Mouse (Mus musculus) intestine, embryonic 15.5 days (tissue): Measurements from ENCODE around the gene Snx29. TPM values are rescaled to one million over a fixed set of nuclear protein-coding genes. Genes with fewer than 3 reads are reported as not detected.

ENCODE experiments used
- ATAC-seq: fragments of 200-750 bp; cut with Nextera tagmentation; 2 replicates; pipeline ENCODE4 v1.8.0; 2017; ENCODE audit warnings: moderate TSS enrichment, moderate library complexity
- H3K27ac ChIP-seq: fragments of 300-500 bp; sonication (generic); 2 replicates; pipeline ENCODE4 v1.5.1; 2015; ENCODE audit warnings: mild to moderate bottlenecking, inconsistent platforms
- H3K27me3 ChIP-seq: fragments of 300-500 bp; sonication (generic); replicated peaks from 2 replicates; pipeline ENCODE4 v1.6.1; 2015; ENCODE audit warnings: inconsistent platforms
- H3K36me3 ChIP-seq: fragments of 300-500 bp; sonication (generic); 2 replicates; pipeline ENCODE4 v1.6.1; 2015; ENCODE audit warnings: inconsistent platforms
- H3K4me1 ChIP-seq: fragments of 300-500 bp; sonication (generic); replicated peaks from 2 replicates; pipeline ENCODE4 v1.6.1; 2015; ENCODE audit warnings: inconsistent platforms
- H3K4me2 ChIP-seq: fragments of 300-500 bp; sonication (generic); replicated peaks from 2 replicates; pipeline ENCODE4 v1.6.1; 2015; ENCODE audit warnings: mild to moderate bottlenecking, inconsistent platforms
- H3K4me3 ChIP-seq: fragments of 300-500 bp; sonication (generic); replicated peaks from 2 replicates; pipeline ENCODE4 v1.5.1; 2015; ENCODE audit warnings: inconsistent platforms
- H3K9ac ChIP-seq: fragments of 300-500 bp; sonication (generic); 2 replicates; pipeline ENCODE4 v1.6.1; 2015; ENCODE audit warnings: inconsistent platforms
- H3K9me3 ChIP-seq: fragments of 300-500 bp; sonication (generic); 2 replicates; pipeline ENCODE4 v1.6.1; 2016; ENCODE audit warnings: inconsistent platforms
- WGBS: fragments of 180-500 bp; shearing (Covaris S2); methylation state at CpG from one replicate; pipeline ENCODE4 v1.1.7; 2015; 5-methylcytosine and 5-hydroxymethylcytosine counted together
- polyA plus RNA-seq: library from polyadenylated mRNA; unstranded; fragments of >200 nt; fragmentation: Nextera tagmentation; extraction: Ambion mirVana; gene quantifications from 2 replicates; pipeline ENCODE4 v1.2.1, GENCODE M21; 2015

Snx29 gene
- polyA plus RNA-seq, 1 experiment from 2014 or later: 5.7 TPM

DNA sequence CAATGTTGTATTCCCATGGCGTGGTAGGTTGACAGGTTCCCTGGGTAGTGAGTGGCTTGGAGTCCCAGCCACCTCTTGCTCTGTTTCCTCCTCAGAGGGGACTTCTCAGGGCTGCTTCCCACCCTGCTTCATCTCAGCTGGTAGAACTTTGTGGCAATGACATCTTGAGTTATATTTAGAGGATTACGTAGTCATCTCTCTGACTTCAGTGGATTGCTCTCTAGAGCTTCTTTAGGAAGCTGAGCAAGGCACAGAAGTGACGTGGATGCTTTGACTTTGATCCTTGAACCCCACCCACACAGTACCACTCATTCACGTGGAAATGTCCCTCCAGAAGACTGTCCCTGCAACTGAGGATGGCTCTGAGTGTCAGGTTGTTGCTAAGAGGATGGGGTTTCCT is 156.9 kb downstream of the Snx29 start:
- Histone ChIP-seq H3K27me3 (no peaks in the 10 kb centered on the region), H3K4me2 (no peak overlapping the region), H3K9ac (no peak overlapping the region), H3K27ac (no peak overlapping the region), H3K4me1 (0 out of 2 replicates have a peak, but pooled peaks cover 2% of the 10 kb centered on the region), H3K9me3 (no peaks in the 10 kb centered on the region), H3K36me3 (no peaks in the 10 kb centered on the region), H3K4me3 (no peak overlapping the region)
- WGBS: 76% methylated on average over 4 of the region's 4 CpGs
- no peak for ATAC-seq

DNA sequence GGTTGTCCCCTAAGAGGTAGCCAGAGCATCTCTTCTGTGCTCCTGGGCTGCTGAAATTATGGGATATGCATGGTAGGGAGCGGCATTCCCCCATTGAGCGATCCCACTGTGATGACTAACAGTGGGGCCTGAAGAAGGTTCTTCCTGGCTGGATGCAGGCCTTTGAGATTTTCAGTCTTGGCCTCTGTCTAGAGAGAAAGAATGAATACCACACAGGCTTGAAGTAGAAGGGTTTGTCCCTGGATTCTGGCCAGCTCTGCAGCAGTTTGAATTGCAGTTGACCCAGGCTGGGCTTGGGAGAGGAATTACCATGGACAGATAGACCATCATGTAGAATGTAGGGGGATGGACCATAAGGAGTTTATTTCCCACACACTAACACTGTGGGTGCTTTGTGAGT is 159.5 kb downstream of the Snx29 start:
- ATAC-seq: no peak
- Histone ChIP-seq H3K4me2 (no peak overlapping the region), H3K9me3 (no peaks in the 10 kb centered on the region), H3K4me3 (no peak overlapping the region), H3K27me3 (no peaks in the 10 kb centered on the region), H3K27ac (0 out of 2 replicates have a peak overlapping the region, but pooled peaks have one; percentile 9), H3K4me1 (0 out of 2 replicates have a peak, but pooled peaks cover 2% of the 10 kb centered on the region), H3K36me3 (no peaks in the 10 kb centered on the region), H3K9ac (no peak overlapping the region)
- WGBS: 86% methylated on average over 2 of the region's 2 CpGs

DNA sequence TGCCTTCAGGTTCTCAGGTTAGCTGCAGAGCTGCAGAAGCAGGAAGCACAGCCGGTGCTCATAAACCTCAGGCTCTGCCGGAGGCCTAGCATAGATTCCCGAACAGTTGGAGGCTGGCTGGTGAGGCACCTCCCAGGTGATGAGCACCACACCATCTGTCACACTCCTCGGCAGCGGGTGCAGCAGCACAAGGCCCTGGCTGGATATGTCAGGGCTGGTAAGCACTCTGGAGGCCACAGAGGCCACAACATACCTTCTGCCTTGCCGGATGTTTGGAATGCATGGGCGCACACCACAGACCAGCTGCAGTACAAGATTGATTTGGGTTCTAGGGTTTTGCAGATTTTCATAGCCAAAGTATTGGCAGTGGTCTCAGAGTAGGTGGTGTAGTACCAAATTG is 172.2 kb downstream of the Snx29 start:
- WGBS: 52% methylated on average over 7 of the region's 7 CpGs
- H3K27ac ChIP-seq: no peak overlapping the region
- H3K36me3 ChIP-seq: no peaks in the 10 kb centered on the region
- H3K4me1 ChIP-seq: no peaks in the 10 kb centered on the region
- ATAC-seq: no peak
- H3K9ac ChIP-seq: no peak overlapping the region
- no peaks in the 10 kb centered on the region for H3K27me3 ChIP-seq
- no peak overlapping the region for H3K4me2 ChIP-seq
- H3K4me3 ChIP-seq: no peak overlapping the region
- no peaks in the 10 kb centered on the region for H3K9me3 ChIP-seq

DNA sequence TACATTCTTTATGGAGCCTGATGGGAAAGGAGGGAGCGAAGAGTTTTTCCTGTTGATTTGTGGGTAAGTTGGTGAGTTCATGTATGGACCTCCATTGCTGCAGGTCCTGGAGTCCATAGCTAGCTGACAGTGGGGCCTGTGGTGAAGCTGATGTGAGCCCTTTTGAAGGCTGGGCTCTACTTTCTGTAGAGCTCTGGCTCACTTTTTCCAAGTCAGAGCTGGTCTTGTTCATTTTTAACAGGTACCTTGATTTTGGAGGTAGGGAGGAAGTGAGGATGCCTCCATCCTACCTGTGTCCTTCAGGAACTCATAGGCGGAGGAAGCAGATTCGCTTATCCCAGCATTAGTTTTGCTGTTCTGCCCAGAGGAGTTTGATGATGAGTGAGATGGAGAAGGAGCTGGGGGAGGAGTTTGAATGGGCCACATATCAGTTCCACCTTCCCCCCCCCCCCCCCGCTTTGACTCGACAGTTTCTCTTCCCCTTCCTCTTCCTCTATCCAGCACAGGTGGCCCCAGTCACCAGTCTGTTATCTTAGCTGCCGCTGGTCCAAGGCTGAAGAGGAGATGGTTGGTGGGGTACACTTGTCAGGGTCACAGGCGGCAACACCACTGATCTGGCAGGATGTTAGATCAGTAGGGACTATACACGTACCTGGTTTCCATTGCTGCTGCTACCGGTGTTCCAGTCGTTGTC is 173.4 kb downstream of the Snx29 start:
- H3K27ac ChIP-seq: no peak overlapping the region
- WGBS: 83% methylated on average over 10 of the region's 10 CpGs
- no peaks in the 10 kb centered on the region for H3K27me3 ChIP-seq
- H3K4me3 ChIP-seq: no peak overlapping the region
- H3K9me3 ChIP-seq: no peaks in the 10 kb centered on the region
- H3K9ac ChIP-seq: no peak overlapping the region
- ATAC-seq: no peak
- no peak overlapping the region for H3K4me2 ChIP-seq
- no peaks in the 10 kb centered on the region for H3K36me3 ChIP-seq
- H3K4me1 ChIP-seq: no peaks in the 10 kb centered on the region

DNA sequence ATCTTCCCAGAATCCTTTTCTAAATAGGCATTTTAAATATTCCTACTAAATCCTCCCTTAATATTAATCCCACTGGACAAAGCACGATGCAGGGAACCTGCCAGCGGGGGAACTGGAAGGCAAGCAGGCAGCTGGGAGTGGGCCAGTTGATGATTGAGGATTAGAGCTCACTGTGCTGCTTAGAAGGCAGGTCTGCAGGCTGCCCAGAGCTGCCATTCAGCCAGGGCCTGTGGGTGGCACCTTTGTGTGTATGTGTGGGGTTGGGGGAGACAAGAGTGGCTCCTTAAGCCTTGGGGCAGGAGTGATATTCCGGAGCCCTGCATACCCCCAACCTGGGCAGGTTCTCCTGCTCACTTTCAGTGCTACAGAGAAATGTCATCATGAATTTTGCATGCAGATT is 174.0 kb downstream of the Snx29 start:
- ATAC-seq: no peak
- H3K4me1 ChIP-seq: no peaks in the 10 kb centered on the region
- 87% methylated on average over 3 of the region's 3 CpGs for WGBS

DNA sequence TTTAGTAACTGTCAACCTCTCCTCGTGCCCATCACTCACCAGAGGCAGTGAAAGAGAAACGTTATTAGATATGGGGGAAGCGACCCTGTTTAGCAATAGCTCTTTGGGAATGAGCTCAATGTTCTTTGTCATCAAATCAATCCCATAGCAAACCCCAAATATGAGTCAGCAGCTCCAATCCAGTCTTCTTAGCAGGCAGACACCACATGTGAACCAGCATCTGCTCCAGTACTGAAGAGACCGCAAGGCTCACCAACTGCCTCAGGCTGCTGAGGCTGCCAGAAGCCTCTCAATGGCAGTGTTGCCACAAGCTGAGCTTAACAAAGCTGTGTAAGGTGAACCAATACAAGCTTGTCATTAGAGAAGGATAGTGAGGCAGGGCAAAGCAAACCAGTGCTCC is 177.4 kb downstream of the Snx29 start:
- Histone ChIP-seq H3K27me3 (no peaks in the 10 kb centered on the region), H3K4me1 (no peaks in the 10 kb centered on the region), H3K4me3 (no peak overlapping the region), H3K36me3 (no peaks in the 10 kb centered on the region), H3K9ac (no peak overlapping the region), H3K4me2 (no peak overlapping the region), H3K27ac (no peak overlapping the region), H3K9me3 (no peaks in the 10 kb centered on the region)
- no peak for ATAC-seq
- 74% methylated on average over 4 of the region's 4 CpGs for WGBS

More for the DNA sequence above, 174.0 kb downstream of the Snx29 start:
- Histone ChIP-seq H3K9ac (no peak overlapping the region), H3K4me2 (no peak overlapping the region), H3K27ac (no peak overlapping the region), H3K4me3 (no peak overlapping the region), H3K36me3 (no peaks in the 10 kb centered on the region), H3K9me3 (no peaks in the 10 kb centered on the region), H3K27me3 (no peaks in the 10 kb centered on the region)

DNA sequence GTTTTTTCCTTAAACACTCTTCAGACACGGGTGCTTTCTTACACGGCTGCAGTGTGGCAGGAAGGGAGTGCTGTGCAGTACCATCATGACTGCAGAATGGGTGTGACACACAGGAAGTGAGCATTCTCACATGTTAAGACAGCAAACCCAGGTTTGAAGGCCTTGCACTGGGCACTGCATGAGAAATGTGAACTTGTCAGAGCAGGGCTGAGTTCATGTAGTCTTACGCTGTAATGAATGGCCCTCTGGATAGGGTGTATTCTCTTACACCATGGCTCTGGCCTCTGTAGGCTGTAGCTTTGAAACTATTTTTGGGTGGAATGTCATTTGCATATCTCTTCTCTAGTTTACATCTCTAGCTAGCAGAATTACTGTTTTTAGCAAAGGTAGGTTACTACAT is 178.4 kb downstream of the Snx29 start:
- Histone ChIP-seq H3K9me3 (no peaks in the 10 kb centered on the region), H3K4me1 (peaks cover 7% of the 10 kb centered on the region), H3K4me3 (no peak overlapping the region), H3K27ac (no peak overlapping the region), H3K36me3 (no peaks in the 10 kb centered on the region), H3K9ac (no peak overlapping the region), H3K27me3 (no peaks in the 10 kb centered on the region), H3K4me2 (no peak overlapping the region)
- WGBS: 77% methylated on average over 3 of the region's 3 CpGs
- ATAC-seq: no peak

DNA sequence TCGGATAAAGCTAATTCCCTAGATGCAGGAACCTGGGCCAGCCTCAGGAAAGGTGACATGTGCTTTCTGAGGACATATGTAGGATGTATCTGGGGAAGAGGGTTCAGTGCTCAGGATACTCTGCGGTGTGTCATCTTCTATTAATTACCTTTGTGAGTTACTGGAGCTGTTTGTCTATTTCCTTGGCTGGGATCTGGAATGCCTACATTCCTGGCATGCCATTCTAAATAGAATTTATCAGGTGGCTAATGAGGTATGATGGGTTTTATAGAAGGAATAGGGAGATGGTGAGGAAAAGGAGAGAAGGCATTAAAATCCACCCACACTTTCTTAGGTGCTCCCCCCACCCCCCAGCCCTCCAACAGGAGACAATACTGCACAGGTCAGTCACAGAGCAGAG is 178.9 kb downstream of the Snx29 start:
- no peak overlapping the region for H3K4me3 ChIP-seq
- H3K27ac ChIP-seq: no peak overlapping the region
- H3K9me3 ChIP-seq: no peaks in the 10 kb centered on the region
- H3K4me1 ChIP-seq: peaks cover 9% of the 10 kb centered on the region
- no peaks in the 10 kb centered on the region for H3K36me3 ChIP-seq
- H3K9ac ChIP-seq: no peak overlapping the region
- H3K4me2 ChIP-seq: no peak overlapping the region
- no peaks in the 10 kb centered on the region for H3K27me3 ChIP-seq
- 62% methylated on average over 2 of the region's 2 CpGs for WGBS
- ATAC-seq: no peak

DNA sequence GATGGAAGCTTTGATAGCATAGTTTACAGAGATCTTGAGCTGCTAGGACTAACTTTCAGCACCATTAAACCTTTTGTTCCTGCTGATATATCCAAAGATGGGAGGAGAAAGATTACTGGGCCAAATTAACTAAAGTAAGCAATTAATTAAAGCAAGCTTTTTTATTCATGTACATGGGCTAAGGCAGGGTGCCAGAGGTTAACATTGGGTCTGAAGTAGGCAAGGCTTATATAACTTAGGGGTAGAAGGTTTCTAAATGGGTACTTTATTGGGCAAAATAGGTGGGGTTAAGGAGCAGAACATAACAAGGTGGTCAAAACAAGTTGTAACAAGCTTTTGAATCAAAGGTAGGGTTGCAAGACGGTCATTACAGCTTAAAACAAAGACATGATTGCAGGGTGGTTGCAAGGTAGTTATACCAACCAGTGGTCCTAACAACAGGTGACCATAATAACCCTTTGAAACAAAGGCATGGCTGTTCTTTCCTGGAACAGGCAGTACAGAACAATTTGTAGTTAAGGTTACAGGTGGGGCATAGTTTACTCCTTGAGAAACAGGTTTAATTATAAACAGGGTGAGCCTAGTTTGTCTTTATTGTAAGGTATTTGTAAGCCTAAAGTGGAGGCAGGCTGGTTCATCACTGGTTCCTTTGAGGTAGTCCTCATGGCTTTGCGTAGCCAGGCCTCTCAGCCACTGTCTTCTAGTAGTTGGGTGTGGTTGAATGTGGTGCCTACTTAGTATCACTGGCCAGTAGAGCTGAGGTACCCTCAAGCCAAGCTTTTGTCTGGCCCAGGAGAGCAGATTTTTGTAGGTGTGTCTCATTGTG is 182.2 kb downstream of the Snx29 start:
- no peaks in the 10 kb centered on the region for H3K27me3 ChIP-seq
- no peak overlapping the region for H3K9ac ChIP-seq
- no peaks in the 10 kb centered on the region for H3K9me3 ChIP-seq
- H3K4me3 ChIP-seq: no peak overlapping the region
- peaks cover 9% of the 10 kb centered on the region for H3K4me1 ChIP-seq
- no peak overlapping the region for H3K27ac ChIP-seq
- no peak overlapping the region for H3K4me2 ChIP-seq
- H3K36me3 ChIP-seq: no peaks in the 10 kb centered on the region
- WGBS: 76% methylated on average over 2 of the region's 2 CpGs
- no peak for ATAC-seq

DNA sequence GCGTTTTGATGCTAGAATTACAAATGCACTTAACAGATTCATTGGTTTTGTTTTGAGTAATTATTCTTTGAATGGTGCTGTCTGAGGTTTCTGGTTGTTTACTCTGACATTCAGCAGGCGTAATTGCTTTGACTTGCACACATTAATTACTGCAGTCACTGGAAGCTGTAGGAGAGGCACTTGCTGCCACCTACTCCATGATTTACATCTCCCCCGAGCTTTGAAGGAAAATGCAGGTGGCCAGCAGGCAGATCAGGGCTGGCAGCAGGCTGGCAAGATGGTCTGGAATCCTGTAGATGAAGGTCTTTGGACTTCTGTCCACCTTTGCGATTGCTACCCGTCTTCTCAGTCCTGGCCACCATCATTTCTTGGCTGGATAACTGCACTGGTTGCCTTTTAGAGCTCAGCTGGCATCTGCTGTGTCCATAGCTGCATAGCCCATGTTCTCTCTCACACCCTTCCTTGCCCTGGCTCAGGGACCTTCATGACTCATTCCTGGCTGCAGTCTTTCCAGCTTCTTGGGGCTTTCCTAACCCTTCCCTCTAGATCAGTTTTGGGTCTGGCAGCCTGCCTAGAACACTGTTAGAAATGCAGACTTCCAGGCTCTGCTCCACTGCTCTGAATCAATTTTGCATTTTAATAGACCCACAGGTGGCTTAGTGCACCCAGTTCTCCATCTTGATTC is 182.9 kb downstream of the Snx29 start:
- WGBS: 53% methylated on average over 5 of the region's 5 CpGs
- Histone ChIP-seq H3K27me3 (no peaks in the 10 kb centered on the region), H3K4me1 (peaks cover 9% of the 10 kb centered on the region), H3K27ac (0 out of 2 replicates have a peak overlapping the region, but pooled peaks have one; percentile 17), H3K9ac (no peak overlapping the region), H3K36me3 (no peaks in the 10 kb centered on the region), H3K9me3 (no peaks in the 10 kb centered on the region), H3K4me3 (no peak overlapping the region), H3K4me2 (no peak overlapping the region)
- ATAC-seq: no peak; the same call in 1 of the 2 replicates

DNA sequence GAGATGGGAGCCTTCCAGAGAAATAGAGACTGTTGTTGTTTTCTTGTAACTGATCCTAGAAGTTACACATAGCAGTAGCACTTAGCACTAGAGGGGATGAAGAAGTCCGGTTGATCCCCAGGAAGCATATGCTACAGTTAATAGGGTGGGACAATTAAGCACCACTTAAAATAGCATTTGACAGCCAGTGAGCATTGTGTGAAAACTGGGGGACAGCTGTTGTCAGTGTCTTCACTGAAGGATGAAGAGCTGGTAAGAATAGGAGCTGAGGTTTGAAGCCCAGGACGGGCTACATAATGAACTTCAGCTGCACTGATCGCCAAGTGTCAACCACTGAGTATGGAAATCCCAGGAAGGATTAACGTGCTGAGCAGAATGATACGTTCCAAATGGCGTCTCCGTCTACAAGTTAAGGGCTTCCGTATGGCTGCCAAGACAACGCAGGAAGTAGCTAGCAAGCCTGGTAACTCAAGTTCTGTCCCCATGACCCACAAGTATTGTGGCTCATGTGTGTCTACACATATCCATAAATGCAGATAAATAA is 184.6 kb downstream of the Snx29 start:
- H3K9me3 ChIP-seq: no peaks in the 10 kb centered on the region
- H3K27me3 ChIP-seq: no peaks in the 10 kb centered on the region
- H3K4me3 ChIP-seq: no peak overlapping the region
- ATAC-seq: no peak
- 76% methylated on average over 9 of the region's 9 CpGs for WGBS
- no peaks in the 10 kb centered on the region for H3K36me3 ChIP-seq
- H3K4me1 ChIP-seq: peaks cover 9% of the 10 kb centered on the region
- H3K27ac ChIP-seq: no peak overlapping the region
- no peak overlapping the region for H3K9ac ChIP-seq
- no peak overlapping the region for H3K4me2 ChIP-seq

DNA sequence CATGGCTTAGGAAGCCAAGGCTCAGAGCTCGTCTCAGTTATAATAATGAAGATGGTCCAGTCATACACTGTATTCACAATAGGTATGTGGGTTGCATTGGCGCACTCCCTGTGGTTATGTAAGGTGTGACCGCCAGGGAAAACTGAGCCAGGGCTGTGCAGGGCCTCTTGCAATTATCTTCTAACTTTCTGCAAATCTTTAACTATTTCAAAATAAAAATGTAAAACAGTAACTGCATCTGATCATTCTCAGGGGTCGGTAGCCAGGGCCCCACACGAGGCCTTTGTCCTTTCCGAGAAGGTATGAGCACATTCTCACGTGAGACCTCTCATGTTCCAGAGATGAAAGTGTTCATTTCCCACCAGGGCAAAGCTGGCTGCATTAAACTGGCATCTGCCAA is 185.6 kb downstream of the Snx29 start:
- H3K4me1 ChIP-seq: peaks cover 9% of the 10 kb centered on the region
- no peaks in the 10 kb centered on the region for H3K36me3 ChIP-seq
- no peaks in the 10 kb centered on the region for H3K9me3 ChIP-seq
- no peak overlapping the region for H3K4me3 ChIP-seq
- no peaks in the 10 kb centered on the region for H3K27me3 ChIP-seq
- 0 out of 2 replicates have a peak overlapping the region, but pooled peaks have one; percentile 5 for H3K27ac ChIP-seq
- H3K9ac ChIP-seq: no peak overlapping the region
- no peak overlapping the region for H3K4me2 ChIP-seq
- WGBS: 71% methylated on average over 7 of the region's 7 CpGs
- peak; percentile 72 for ATAC-seq
